8 mouse cellular contexts compared by ENCODE assay signal in the genomic region with DNA sequence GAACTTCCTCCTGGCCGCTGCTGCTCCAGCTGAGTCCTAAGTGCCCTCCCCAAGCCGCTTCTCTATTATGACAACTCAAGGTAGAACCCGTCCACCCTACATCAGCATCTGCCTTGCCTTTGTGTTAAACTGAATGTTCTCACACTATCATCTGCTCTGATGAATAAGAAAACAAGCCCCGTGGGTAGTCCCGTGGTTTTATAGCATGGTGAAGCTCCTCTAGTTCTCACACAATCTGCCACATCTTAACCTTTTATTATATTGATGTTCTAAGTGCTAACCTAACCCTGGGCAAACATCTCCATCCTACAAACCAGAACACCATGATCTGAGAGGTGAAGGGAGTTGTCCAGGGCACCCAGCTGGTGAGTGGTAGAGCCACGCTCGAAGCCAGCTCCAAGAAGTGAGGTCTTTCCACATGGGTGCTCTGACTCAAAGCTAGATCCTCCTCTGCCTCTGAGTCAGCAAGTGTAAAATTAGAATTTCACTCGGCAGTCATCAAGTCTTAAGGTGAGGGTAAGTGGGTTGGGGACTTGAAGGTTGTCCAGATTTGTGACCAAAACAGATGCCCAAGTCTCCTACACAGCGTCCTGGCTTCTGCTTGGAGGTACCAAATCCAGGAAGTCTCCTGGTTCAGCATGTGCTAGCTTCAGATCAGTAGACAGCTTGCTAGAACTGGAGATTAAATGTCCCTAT. TPM values are rescaled to one million over a fixed set of nuclear protein-coding genes. Genes with fewer than 3 reads are reported as not detected.
A peak's percentile ranks its signal among the peaks of the same experiment; 100 is the strongest.
DNase-seq lines count a peak whose midpoint lies in the region; ATAC-seq and TF ChIP-seq lines count a peak whose summit lies in the region.

No protein-coding gene starts in this region.

- no peak for DNase-seq in frontal cortex, postnatal 10 days (ENCODE audit: low spot score in 2 of 2)
- DNase-seq in liver, postnatal 0 days: no peak
- peak; percentile 57 for DNase-seq in naive thymus-derived CD4-positive, alpha-beta T cell, adult 2 months (ENCODE audit: low read depth)
- no peak for DNase-seq in urinary bladder, postnatal 25 days (ENCODE audit: low spot score)
- no peak for DNase-seq in neural tube, embryonic 10.5 days (ENCODE audit: extremely low spot score, low spot score)

- no peak overlapping the region for H3K9ac ChIP-seq in liver, postnatal 0 days (replicated peaks)
- H3K9ac ChIP-seq in liver, embryonic 12.5 days: no peak overlapping the region

- ATAC-seq in frontal cortex, adult (ENCODE audit: low TSS enrichment): peak; percentile 69
- ATAC-seq in liver, postnatal 0 days: peak; percentile 30; the same call in 1 of the 2 replicates
- no peak for ATAC-seq in liver, embryonic 12.5 days
- peak; percentile 35 for ATAC-seq in granulocyte monocyte progenitor cell, adult 5-6 weeks (replicated peaks; ENCODE audit: poor library complexity, severe bottlenecking)

- peak overlapping the region; percentile 74 for H3K27ac ChIP-seq in liver, postnatal 0 days (ENCODE audit: low read depth)
- H3K27ac ChIP-seq in liver, embryonic 12.5 days: no peak overlapping the region

- H3K9me3 ChIP-seq in liver, postnatal 0 days (ENCODE audit: low read length): no peaks in the 10 kb centered on the region
- no peaks in the 10 kb centered on the region for H3K9me3 ChIP-seq in liver, embryonic 12.5 days (replicated peaks)

- H3K4me2 ChIP-seq in liver, postnatal 0 days (ENCODE audit: low read depth, low read length): peak overlapping the region; percentile 56
- H3K4me2 ChIP-seq in liver, embryonic 12.5 days: no peak overlapping the region

- H3K4me3 ChIP-seq in liver, postnatal 0 days (ENCODE audit: low read depth, low read length): no peak overlapping the region
- no peak overlapping the region for H3K4me3 ChIP-seq in liver, embryonic 12.5 days

- no peaks in the 10 kb centered on the region for H3K27me3 ChIP-seq in liver, postnatal 0 days (ENCODE audit: insufficient read depth, low read length)
- H3K27me3 ChIP-seq in liver, embryonic 12.5 days (replicated peaks): no peaks in the 10 kb centered on the region

- no peak for TF ChIP-seq CTCF in liver, postnatal 0 days (IDR thresholded peaks at IDR 0.05; ENCODE audit: low read depth)

- TF ChIP-seq EP300 in liver, postnatal 0 days (IDR thresholded peaks at IDR 0.05; ENCODE audit: low read depth): no peak

- H3K36me3 ChIP-seq in liver, postnatal 0 days (replicated peaks; ENCODE audit: insufficient read depth, low read length): no peaks in the 10 kb centered on the region
- no peaks in the 10 kb centered on the region for H3K36me3 ChIP-seq in liver, embryonic 12.5 days

- WGBS in liver, postnatal 0 days (ENCODE audit: insufficient replicate concordance): 46% methylated on average over 9 of the region's 9 CpGs
- WGBS in liver, embryonic 12.5 days (ENCODE audit: insufficient replicate concordance): 56% methylated on average over 9 of the region's 9 CpGs

- H3K4me1 ChIP-seq in liver, postnatal 0 days (ENCODE audit: insufficient read depth): peaks cover 17% of the 10 kb centered on the region
- peaks cover 34% of the 10 kb centered on the region for H3K4me1 ChIP-seq in liver, embryonic 12.5 days

RNA-seq across cellular contexts. Expression of gene Ier5, which starts 48.4 kb away (rescaled TPM):
- polyA plus RNA-seq in liver, postnatal 0 days (2015; fragmentation: Nextera tagmentation; extraction: Ambion mirVana): 1.5 and 3.2 TPM in 2 replicates
- 6.1 and 6.9 TPM in 2 replicates for polyA plus RNA-seq in liver, embryonic 12.5 days (2016; fragmentation: Nextera tagmentation; extraction: Ambion mirVana)
- total RNA-seq in granulocyte monocyte progenitor cell, adult 5-6 weeks (2014; fragmentation: Nextera tagmentation): 0.32 and 2.9 TPM in 2 replicates
- 3.2 and 4.4 TPM in 2 replicates for total RNA-seq in granulocyte monocyte progenitor cell, adult 5-6 weeks (2017)
